27 mouse cellular contexts compared by ENCODE assay signal in genomic region chr1:151409827-151410226, GRCm38 (mm10). TPM values are rescaled to one million over a fixed set of nuclear protein-coding genes. Genes with fewer than 3 reads are reported as not detected.
DNase-seq lines count a peak whose midpoint lies in the region; ATAC-seq lines count a peak whose summit lies in the region.
"Had no signal": no experiment of that assay in that cellular context is flagged by ENCODE, and none has a peak within 500 bp of the region (broad histone marks: within the 10 kb centered on the region; RNA-seq: fewer than 3 reads in every experiment).

No protein-coding gene starts in this region.

- H3K27me3 ChIP-seq in embryonic facial prominence, embryonic 13.5 days, result no peaks in the 10 kb centered on the region
- H3K27me3 ChIP-seq in limb, embryonic 13.5 days, result no peaks in the 10 kb centered on the region
- H3K27me3 ChIP-seq: forebrain, embryonic 12.5 days; forebrain, embryonic 15.5 days; heart, embryonic 12.5 days had no signal

- peaks cover 8% of the 10 kb centered on the region for H3K4me1 ChIP-seq in embryonic facial prominence, embryonic 13.5 days
- no peaks in the 10 kb centered on the region for H3K4me1 ChIP-seq in limb, embryonic 13.5 days
- H3K4me1 ChIP-seq: forebrain, embryonic 12.5 days; forebrain, embryonic 15.5 days; heart, embryonic 12.5 days had no signal

- H3K27ac ChIP-seq in embryonic facial prominence, embryonic 13.5 days, result peak overlapping the region; percentile 69
- H3K27ac ChIP-seq in limb, embryonic 13.5 days, result no peak overlapping the region; the same call in 1 of the 2 replicates
- H3K27ac ChIP-seq: forebrain, embryonic 12.5 days; forebrain, embryonic 15.5 days; gastrocnemius, adult 2 months; hindbrain, embryonic 14.5 days; hindbrain, postnatal 0 days had no signal

- no peaks in the 10 kb centered on the region for H3K9me3 ChIP-seq in embryonic facial prominence, embryonic 13.5 days
- no peaks in the 10 kb centered on the region for H3K9me3 ChIP-seq in limb, embryonic 13.5 days
- H3K9me3 ChIP-seq: forebrain, embryonic 12.5 days; forebrain, embryonic 15.5 days; heart, embryonic 12.5 days had no signal

- WGBS in embryonic facial prominence, embryonic 13.5 days, result 46% methylated on average over 3 of the region's 3 CpGs
- WGBS in limb, embryonic 13.5 days, result 56% methylated on average over 3 of the region's 3 CpGs

- DNase-seq in frontal cortex, postnatal 36 days (ENCODE audit: low spot score in 2 of 2), result no peak
- DNase-seq in NIH3T3 (ENCODE audit: low read depth), result peak; percentile 9
- no peak for DNase-seq in adrenal gland, postnatal 10 days
- DNase-seq in embryo, embryonic 10 days (ENCODE audit: low spot score), result no peak
- DNase-seq: adrenal gland, postnatal 14 days; B cell, adult 2 months; cerebellum, adult 11-12 months; cerebellum, adult 8-10 months; cerebellum, postnatal 10 days; cerebellum, postnatal 36 days; gastrocnemius, adult 2 months; gastrocnemius, postnatal 14 days; heart, adult 11 months; heart, postnatal 14 days; heart, postnatal 4 days; kidney, adult 18-20 months had no signal

- H3K9ac ChIP-seq in embryonic facial prominence, embryonic 13.5 days, result no peak overlapping the region
- H3K9ac ChIP-seq in limb, embryonic 13.5 days, result no peak overlapping the region
- H3K9ac ChIP-seq: forebrain, embryonic 12.5 days; forebrain, embryonic 15.5 days; heart, embryonic 12.5 days; hindbrain, embryonic 14.5 days had no signal

- no peak overlapping the region for H3K4me3 ChIP-seq in embryonic facial prominence, embryonic 13.5 days
- H3K4me3 ChIP-seq in limb, embryonic 13.5 days, result no peak overlapping the region
- H3K4me3 ChIP-seq: erythroblast, embryonic 14.5 days; forebrain, embryonic 12.5 days; forebrain, embryonic 15.5 days; gastrocnemius, adult 2 months; heart, embryonic 12.5 days had no signal

- peaks cover 40% of the 10 kb centered on the region for H3K36me3 ChIP-seq in embryonic facial prominence, embryonic 13.5 days
- peaks cover 26% of the 10 kb centered on the region for H3K36me3 ChIP-seq in limb, embryonic 13.5 days

- peak; percentile 90 for ATAC-seq in frontal cortex, adult (ENCODE audit: low TSS enrichment)
- 0 out of 2 replicates have a peak, but pooled peaks have one; percentile 32 for ATAC-seq in embryonic facial prominence, embryonic 13.5 days (ENCODE audit: insufficient number of reproducible peaks, insufficient read depth, low FRiP score, low TSS enrichment, low read depth)
- ATAC-seq in limb, embryonic 13.5 days (ENCODE audit: low FRiP score, low read depth), result 0 out of 2 replicates have a peak, but pooled peaks have one; percentile 32
- ATAC-seq: forebrain, embryonic 15.5 days; hindbrain, postnatal 0 days; inflammation-experienced regulatory T-cells, adult 6 months; intestine, embryonic 16.5 days had no signal

- no peak overlapping the region for H3K4me2 ChIP-seq in embryonic facial prominence, embryonic 13.5 days
- H3K4me2 ChIP-seq in limb, embryonic 13.5 days (replicated peaks), result no peak overlapping the region
- H3K4me2 ChIP-seq: forebrain, embryonic 12.5 days; forebrain, embryonic 15.5 days; heart, embryonic 12.5 days; hindbrain, embryonic 14.5 days had no signal

RNA-seq across cellular contexts. Expression of gene Swt1, which starts 18.4 kb away (rescaled TPM):
- 33.9 and 37.8 TPM in 2 replicates for polyA plus RNA-seq in embryonic facial prominence, embryonic 13.5 days (2015; fragmentation: Nextera tagmentation; extraction: Ambion mirVana)
- 26.5 and 32.7 TPM in 2 replicates for polyA plus RNA-seq in limb, embryonic 13.5 days (2015; fragmentation: Nextera tagmentation; extraction: Ambion mirVana)
- total RNA-seq in adrenal gland, postnatal 10 days (2021), result 10 to 100 TPM; 12.8 to 19.3 TPM

RNA-seq across cellular contexts. Expression of gene Trmt1l, which starts 18.5 kb away (rescaled TPM):
- 50.7 and 51.2 TPM in 2 replicates for polyA plus RNA-seq in embryonic facial prominence, embryonic 13.5 days (2015; fragmentation: Nextera tagmentation; extraction: Ambion mirVana)
- 48.6 and 51.3 TPM in 2 replicates for polyA plus RNA-seq in limb, embryonic 13.5 days (2015; fragmentation: Nextera tagmentation; extraction: Ambion mirVana)
- 10 to 100 TPM; 18.9 to 25.9 TPM for total RNA-seq in adrenal gland, postnatal 10 days (2021)

Comparison
In these comparisons a context has a peak if more than half of its experiments do, and no peak if none do; other contexts are left out.
1. ATAC-seq: peak in every context shown above with its lines; median percentile 90 in frontal cortex, adult; 32 in embryonic facial prominence, embryonic 13.5 days; 32 in limb, embryonic 13.5 days.